Mouse (Mus musculus) liver, embryonic 18 days (tissue): ENCODE data around the gene Hnrnpa2b1. TPM values are rescaled to one million over a fixed set of nuclear protein-coding genes. Genes with fewer than 3 reads are reported as not detected.

ENCODE experiments used
- polyA plus RNA-seq: library from polyadenylated mRNA; depleted of rRNA; stranded (reverse); fragments of >200 nt; gene quantifications from 2 replicates; pipeline ENCODE4 v1.2.3, GENCODE M21; 2012; rRNA removed

Gene Hnrnpa2b1
- polyA plus RNA-seq: 458 and 504 TPM in 2 replicates

GRCm38 (mm10) chr6:51469715-51470310 lies at the start of gene Hnrnpa2b1:
Hnrnpa2b1 (minus strand) TSS chr6:51469894.

GRCm38 (mm10) chr6:51470311-51471178 lies 851 bp upstream of the Hnrnpa2b1 start, which contains the start of gene Cbx3:
Cbx3 (plus strand) TSS chr6:51470360.

GRCm38 (mm10) chr6:51432535-51433397 lies 36.9 kb downstream of the Hnrnpa2b1 start, which contains the start of gene Nfe2l3:
Nfe2l3 (plus strand) TSS chr6:51432670.

Other genes starting within 250 kb of the Hnrnpa2b1 start
- gene Nfe2l3, start 37.2 kb downstream of the Hnrnpa2b1 start, polyA plus RNA-seq: 0.48 and 0.66 TPM in 2 replicates
- 34.5 and 34.9 TPM in 2 replicates for gene Cbx3, start 466 bp upstream of the Hnrnpa2b1 start, polyA plus RNA-seq
- gene Snx10, start 54.0 kb upstream of the Hnrnpa2b1 start, polyA plus RNA-seq: 14.5 and 16.3 TPM in 2 replicates